ENCODE assay signal across 8 mouse cellular contexts in genomic region chr12:95691961-95692767, GRCm38 (mm10). TPM values are rescaled to one million over a fixed set of nuclear protein-coding genes. Genes with fewer than 3 reads are reported as not detected.
DNase-seq lines count a peak whose midpoint lies in the region; ATAC-seq and TF ChIP-seq lines count a peak whose summit lies in the region.

Gene Flrt2, plus strand, starts transcription at chr12:95692226.

- H3K4me1 ChIP-seq in forebrain, postnatal 0 days (ENCODE audit: insufficient read depth): no peaks in the 10 kb centered on the region
- H3K4me1 ChIP-seq in hindbrain, embryonic 13.5 days (replicated peaks): peaks cover 36% of the 10 kb centered on the region
- H3K4me1 ChIP-seq in midbrain, embryonic 13.5 days (replicated peaks): peaks cover 62% of the 10 kb centered on the region

- H3K9me3 ChIP-seq in forebrain, postnatal 0 days (ENCODE audit: low read length): no peaks in the 10 kb centered on the region
- no peaks in the 10 kb centered on the region for H3K9me3 ChIP-seq in hindbrain, embryonic 13.5 days
- no peaks in the 10 kb centered on the region for H3K9me3 ChIP-seq in midbrain, embryonic 13.5 days

- ATAC-seq in forebrain, postnatal 0 days: peak; percentile 1; the same call in 1 of the 2 replicates
- ATAC-seq in hindbrain, embryonic 13.5 days (ENCODE audit: low FRiP score): no peak
- ATAC-seq in midbrain, embryonic 13.5 days: no peak

- under 1% methylated on average over 32 of the region's 32 CpGs for WGBS in forebrain, postnatal 0 days
- under 1% methylated on average over 32 of the region's 32 CpGs for WGBS in hindbrain, embryonic 13.5 days
- under 1% methylated on average over 32 of the region's 32 CpGs for WGBS in midbrain, embryonic 13.5 days

- H3K36me3 ChIP-seq in C2C12 (ENCODE audit: control insufficient read depth, insufficient read depth): no peaks in the 10 kb centered on the region
- H3K36me3 ChIP-seq in forebrain, postnatal 0 days (ENCODE audit: insufficient read depth): no peaks in the 10 kb centered on the region
- H3K36me3 ChIP-seq in hindbrain, embryonic 13.5 days: no peaks in the 10 kb centered on the region
- H3K36me3 ChIP-seq in midbrain, embryonic 13.5 days: no peaks in the 10 kb centered on the region

- H3K27me3 ChIP-seq in C2C12 (ENCODE audit: control insufficient read depth, insufficient read depth, insufficient read length): no peaks in the 10 kb centered on the region
- no peaks in the 10 kb centered on the region for H3K27me3 ChIP-seq in forebrain, postnatal 0 days (ENCODE audit: insufficient read depth, low read length)
- peaks cover 10% of the 10 kb centered on the region; the same call in 1 of the 2 replicates for H3K27me3 ChIP-seq in hindbrain, embryonic 13.5 days
- H3K27me3 ChIP-seq in midbrain, embryonic 13.5 days: peaks cover 20% of the 10 kb centered on the region

- peak within 1 kb of the TSS; percentile 74 for H3K4me2 ChIP-seq in forebrain, postnatal 0 days (ENCODE audit: low read depth)
- peak within 1 kb of the TSS; percentile 76 for H3K4me2 ChIP-seq in hindbrain, embryonic 13.5 days
- peak within 1 kb of the TSS; percentile 82 for H3K4me2 ChIP-seq in midbrain, embryonic 13.5 days (replicated peaks)

- peaks cover 14% of the 10 kb centered on the region for H3K79me3 ChIP-seq in C2C12 (ENCODE audit: low read depth)

- H3K4me3 ChIP-seq in C2C12 (ENCODE audit: insufficient read depth, poor library complexity, severe bottlenecking): peak within 1 kb of the TSS; percentile 14
- peak within 1 kb of the TSS; percentile 86 for H3K4me3 ChIP-seq in forebrain, postnatal 0 days (ENCODE audit: low read depth, low read length)
- peak within 1 kb of the TSS; percentile 82 for H3K4me3 ChIP-seq in hindbrain, embryonic 13.5 days
- peak within 1 kb of the TSS; percentile 83 for H3K4me3 ChIP-seq in midbrain, embryonic 13.5 days (replicated peaks)

- intact Hi-C loops in left cerebral cortex, postnatal 36 days (cut with DNase I): loop anchor here (10.0 kb wide), 1 partner anchor 1523 kb away; no protein-coding TSS in a partner anchor

- no peak for TF ChIP-seq CTCF in C2C12 (IDR thresholded peaks at IDR 0.05; ENCODE audit: control insufficient read depth, insufficient read depth, insufficient read length)
- TF ChIP-seq CTCF in forebrain, postnatal 0 days (IDR thresholded peaks at IDR 0.05; ENCODE audit: low read depth): 0 out of 2 replicates have a peak, but pooled peaks have one; percentile 4

- peak within 1 kb of the TSS; percentile 71 for H3ac ChIP-seq in C2C12 (ENCODE audit: control insufficient read depth, insufficient read length, low read depth)

- H3K79me2 ChIP-seq in C2C12 (ENCODE audit: control insufficient read depth, insufficient read depth): peaks cover 20% of the 10 kb centered on the region

- no peak for DNase-seq in adrenal gland, adult 8-10 months
- peak; percentile 78 for DNase-seq in forebrain, postnatal 0 days
- DNase-seq in left cerebral cortex, postnatal 36 days (ENCODE audit: low spot score in 2 of 2): peak; percentile 68 to 71
- DNase-seq in yolk sac, embryonic 10.5 days (ENCODE audit: low spot score): peak; percentile 4
- no peak for DNase-seq in urinary bladder, postnatal 36 days (ENCODE audit: low spot score in 2 of 2)

- H3K27ac ChIP-seq in forebrain, postnatal 0 days (ENCODE audit: low read depth, low read length): peak within 1 kb of the TSS; percentile 94
- H3K27ac ChIP-seq in hindbrain, embryonic 13.5 days: peak within 1 kb of the TSS; percentile 61
- H3K27ac ChIP-seq in midbrain, embryonic 13.5 days: peak within 1 kb of the TSS; percentile 17; the same call in 1 of the 2 replicates

- peak within 1 kb of the TSS; percentile 92 for H3K9ac ChIP-seq in forebrain, postnatal 0 days
- peak within 1 kb of the TSS; percentile 88 for H3K9ac ChIP-seq in hindbrain, embryonic 13.5 days
- peak within 1 kb of the TSS; percentile 84 for H3K9ac ChIP-seq in midbrain, embryonic 13.5 days (replicated peaks)

TF ChIP-seq in C2C12, 6 proteins besides CTCF, POLR2A, EP300 and RAD21:
- TF ChIP-seq CEBPB (IDR thresholded peaks at IDR 0.05; ENCODE audit: low read depth) (no peak), USF1 (IDR thresholded peaks at IDR 0.05; ENCODE audit: low read depth) (peak; percentile 7)

RNA-seq across cellular contexts. Expression of gene Flrt2, which starts in this region (rescaled TPM):
- 7.6 TPM for polyA plus RNA-seq in C2C12 (2012; fragmentation: generic; extraction: Trizol)
- total RNA-seq in adrenal gland, adult 8-10 months (2022): 10 to 100 TPM; 10.7 to 14.7 (median 11.6) TPM
- 49.5 and 67.4 TPM in 2 replicates for total RNA-seq in forebrain, postnatal 0 days (2014; rRNA removed)
- polyA plus RNA-seq in forebrain, postnatal 0 days (2015; fragmentation: Nextera tagmentation; extraction: Ambion mirVana): 13.0 and 16.9 TPM in 2 replicates
- polyA plus RNA-seq in hindbrain, embryonic 13.5 days (2015; fragmentation: Nextera tagmentation; extraction: Ambion mirVana): 26.4 and 27.9 TPM in 2 replicates
- total RNA-seq in left cerebral cortex, postnatal 36 days (2021): 10 to 100 TPM; 72.7 to 72.8 TPM
- 17.1 and 22.7 TPM in 2 replicates for polyA plus RNA-seq in midbrain, embryonic 13.5 days (2015; fragmentation: Nextera tagmentation; extraction: Ambion mirVana)

Comparison
In these comparisons a context has a peak if more than half of its experiments do, and no peak if none do; other contexts are left out.
1. H3K4me3 ChIP-seq: peak in every context shown above with its lines; median percentile 86 in forebrain, postnatal 0 days; 83 in midbrain, embryonic 13.5 days; 82 in hindbrain, embryonic 13.5 days; 14 in C2C12.
2. DNase-seq: peak in forebrain, postnatal 0 days (single experiment), left cerebral cortex, postnatal 36 days (2 of 2) and yolk sac, embryonic 10.5 days (single experiment); none in adrenal gland, adult 8-10 months (single experiment) and urinary bladder, postnatal 36 days (0 of 2).
3. H3K27ac ChIP-seq: peak in every context shown above with its lines; median percentile 94 in forebrain, postnatal 0 days; 61 in hindbrain, embryonic 13.5 days; 17 in midbrain, embryonic 13.5 days.
4. Peak in every context shown above with its lines, with median percentiles within 50 percentile points of each other: H3K4me2 ChIP-seq and H3K9ac ChIP-seq.